Mouse (Mus musculus) gastrocnemius, adult 8-10 months (tissue): ENCODE data around the gene Tead1. TPM values are rescaled to one million over a fixed set of nuclear protein-coding genes. Genes with fewer than 3 reads are reported as not detected.

Experiments used
- DNase-seq, 2 experiments: peaks; one replicate each; pipeline ENCODE4 v3.0.0; 2022; ENCODE audit warnings: low spot score in 2 of 2
- total RNA-seq, 4 experiments: library from RNA; stranded (reverse); gene quantifications; 2 replicates each; pipeline ENCODE4 v1.2.4; 2022

The Tead1 gene
- total RNA-seq, 4 experiments from 2014 or later, result 165 to 271 (median 210) TPM

GRCm38 (mm10) chr7:112685993-112686392, 6.9 kb downstream of the Tead1 start:
- no peak for DNase-seq

GRCm38 (mm10) chr7:112686586-112686985, 7.5 kb downstream of the Tead1 start:
- DNase-seq, result no peak

- no peak for DNase-seq
Observed at GRCm38 (mm10) chr7:112688425-112689001, 9.4 kb downstream of the Tead1 start.

- DNase-seq, result no peak
Observed at GRCm38 (mm10) chr7:112690836-112691781, 12.0 kb downstream of the Tead1 start.

- DNase-seq, result no peak
Observed at GRCm38 (mm10) chr7:112693566-112693965, 14.4 kb downstream of the Tead1 start.

GRCm38 (mm10) chr7:112696777-112697161, 17.7 kb downstream of the Tead1 start:
- peak in 1 of 2 experiments; percentile 30 for DNase-seq

GRCm38 (mm10) chr7:112697162-112697841, 18.2 kb downstream of the Tead1 start:
- DNase-seq, result peak; percentile 16 to 41

- no peak for DNase-seq
Observed at GRCm38 (mm10) chr7:112700082-112700481, 21.0 kb downstream of the Tead1 start.

- no peak for DNase-seq
Observed at GRCm38 (mm10) chr7:112703341-112703740, 24.2 kb downstream of the Tead1 start.

- no peak for DNase-seq
Observed at GRCm38 (mm10) chr7:112705870-112706269, 26.8 kb downstream of the Tead1 start.

- no peak for DNase-seq
Observed at GRCm38 (mm10) chr7:112706756-112707155, 27.6 kb downstream of the Tead1 start.

- DNase-seq, result no peak
Observed at GRCm38 (mm10) chr7:112710409-112711107, 31.4 kb downstream of the Tead1 start.

GRCm38 (mm10) chr7:112711977-112712376, 32.9 kb downstream of the Tead1 start:
- no peak for DNase-seq

- DNase-seq, result no peak
Observed at GRCm38 (mm10) chr7:112713509-112713908, 34.4 kb downstream of the Tead1 start.

- DNase-seq, result no peak
Observed at GRCm38 (mm10) chr7:112714783-112715182, 35.7 kb downstream of the Tead1 start.

GRCm38 (mm10) chr7:112716701-112717100, 37.6 kb downstream of the Tead1 start:
- no peak for DNase-seq

- DNase-seq, result no peak
Observed at GRCm38 (mm10) chr7:112717676-112718075, 38.6 kb downstream of the Tead1 start.

GRCm38 (mm10) chr7:112719394-112720142, 40.5 kb downstream of the Tead1 start:
- DNase-seq, result no peak

- DNase-seq, result no peak
Observed at GRCm38 (mm10) chr7:112720143-112720988, 41.2 kb downstream of the Tead1 start.

- no peak for DNase-seq
Observed at GRCm38 (mm10) chr7:112720989-112721337, 41.8 kb downstream of the Tead1 start.
